Mouse (Mus musculus) fibroblast of lung, adult 2 months (primary cell): ENCODE results near the gene Hist1h2ac.
"Not testable (repeated sequence)": the region's sequence is repeated elsewhere in the genome, so short reads cannot be mapped to it uniquely, and the experiment has no call there.

Experiments used
- DNase-seq: peaks from one replicate; pipeline ENCODE4 v3.0.0-alpha.2; 2011; ENCODE audit warnings: low read depth

Hist1h2ac gene

GRCm38 (mm10) chr13:23683755-23684281 is at the start of gene Hist1h2ac, which contains the start of gene Hist1h2bc:
Gene Hist1h2ac, minus strand, starts transcription at chr13:23683948.
Gene Hist1h2bc, plus strand, starts transcription at chr13:23684199.
- DNase-seq, result peak; percentile 98

- no peak for DNase-seq
Observed at GRCm38 (mm10) chr13:23732156-23732804, 48.5 kb upstream of the Hist1h2ac start.

GRCm38 (mm10) chr13:23730479-23730878 is 46.7 kb upstream of the Hist1h2ac start:
- DNase-seq, result no peak

- no peak for DNase-seq
Observed at GRCm38 (mm10) chr13:23729706-23730105, 46.0 kb upstream of the Hist1h2ac start.

- DNase-seq, result no peak
Observed at GRCm38 (mm10) chr13:23729192-23729525, 45.4 kb upstream of the Hist1h2ac start.

GRCm38 (mm10) chr13:23728472-23729191 is 44.9 kb upstream of the Hist1h2ac start:
- DNase-seq, result no peak

GRCm38 (mm10) chr13:23725213-23725612 is 41.5 kb upstream of the Hist1h2ac start:
- DNase-seq, result no peak

GRCm38 (mm10) chr13:23724239-23724638 is 40.5 kb upstream of the Hist1h2ac start:
- no peak for DNase-seq

GRCm38 (mm10) chr13:23717593-23718245 is 34.0 kb upstream of the Hist1h2ac start:
- not testable (repeated sequence) for DNase-seq

- DNase-seq, result no peak
Observed at GRCm38 (mm10) chr13:23717176-23717575, 33.4 kb upstream of the Hist1h2ac start.

- DNase-seq, result no peak
Observed at GRCm38 (mm10) chr13:23716261-23717042, 32.7 kb upstream of the Hist1h2ac start.

GRCm38 (mm10) chr13:23710374-23711089 is 26.8 kb upstream of the Hist1h2ac start, which contains the start of gene Hfe:
Gene Hfe, minus strand, starts transcription at chr13:23710854.
- no peak for DNase-seq

GRCm38 (mm10) chr13:23709714-23710373 is 26.1 kb upstream of the Hist1h2ac start:
- no peak for DNase-seq

GRCm38 (mm10) chr13:23708654-23709053 is 24.9 kb upstream of the Hist1h2ac start:
- DNase-seq, result no peak

- DNase-seq, result no peak
Observed at GRCm38 (mm10) chr13:23708041-23708440, 24.3 kb upstream of the Hist1h2ac start.

- no peak for DNase-seq
Observed at GRCm38 (mm10) chr13:23706771-23707170, 23.0 kb upstream of the Hist1h2ac start.

- DNase-seq, result no peak
Observed at GRCm38 (mm10) chr13:23705751-23706356, 22.1 kb upstream of the Hist1h2ac start.

GRCm38 (mm10) chr13:23702801-23703200 is 19.1 kb upstream of the Hist1h2ac start:
- DNase-seq, result not testable (repeated sequence)

- no peak for DNase-seq
Observed at GRCm38 (mm10) chr13:23702220-23702619, 18.5 kb upstream of the Hist1h2ac start.
